Mouse (Mus musculus) R1 (cell line): ENCODE data around the gene Unc45a.
"Not testable (repeated sequence)": the region's sequence is repeated elsewhere in the genome, so short reads cannot be mapped to it uniquely, and the experiment has no call there.

Source experiments
- DNase-seq: peaks from one replicate; pipeline ENCODE4 v3.0.0-alpha.2; 2018; ENCODE audit warnings: low read depth, low spot score

The Unc45a gene

GRCm38 (mm10) chr7:80325292-80325868, 15.4 kb downstream of the Unc45a start:
- no peak for DNase-seq

GRCm38 (mm10) chr7:80324816-80325119, 16.0 kb downstream of the Unc45a start:
- not testable (repeated sequence) for DNase-seq

GRCm38 (mm10) chr7:80324043-80324815, 16.6 kb downstream of the Unc45a start, which contains the start of gene Rccd1:
Gene Rccd1, minus strand, starts transcription at chr7:80324454.
- DNase-seq, result peak; percentile 99

- DNase-seq, result no peak
Observed at GRCm38 (mm10) chr7:80323336-80323735, 17.5 kb downstream of the Unc45a start.

- peak; percentile 75 for DNase-seq
Observed at GRCm38 (mm10) chr7:80319846-80320496, 20.8 kb downstream of the Unc45a start.

GRCm38 (mm10) chr7:80318670-80319069, 22.1 kb downstream of the Unc45a start:
- no peak for DNase-seq

- no peak for DNase-seq
Observed at GRCm38 (mm10) chr7:80317439-80318115, 23.2 kb downstream of the Unc45a start.

GRCm38 (mm10) chr7:80315733-80316132, 25.1 kb downstream of the Unc45a start:
- DNase-seq, result no peak

- no peak for DNase-seq
Observed at GRCm38 (mm10) chr7:80310771-80311170, 30.0 kb downstream of the Unc45a start.

- peak; percentile 53 for DNase-seq
Observed at GRCm38 (mm10) chr7:80307766-80308165, 33.0 kb downstream of the Unc45a start.

- peak; percentile 55 for DNase-seq
Observed at GRCm38 (mm10) chr7:80301522-80301921, 39.3 kb downstream of the Unc45a start.

- DNase-seq, result no peak
Observed at GRCm38 (mm10) chr7:80299568-80299967, 41.2 kb downstream of the Unc45a start.

GRCm38 (mm10) chr7:80298754-80299153, 42.1 kb downstream of the Unc45a start:
- no peak for DNase-seq

GRCm38 (mm10) chr7:80297041-80297440, 43.8 kb downstream of the Unc45a start:
- DNase-seq, result no peak

- no peak for DNase-seq
Observed at GRCm38 (mm10) chr7:80296462-80296861, 44.3 kb downstream of the Unc45a start.

GRCm38 (mm10) chr7:80294764-80295648, 45.8 kb downstream of the Unc45a start:
- DNase-seq, result peak; percentile 64

GRCm38 (mm10) chr7:80294062-80294763, 46.6 kb downstream of the Unc45a start, which contains the start of gene Prc1:
Gene Prc1, plus strand, starts transcription at chr7:80294450.
- peak; percentile 97 for DNase-seq

- no peak for DNase-seq
Observed at GRCm38 (mm10) chr7:80287736-80288135, 53.1 kb downstream of the Unc45a start.

- DNase-seq, result no peak
Observed at GRCm38 (mm10) chr7:80285725-80286124, 55.1 kb downstream of the Unc45a start.

- no peak for DNase-seq
Observed at GRCm38 (mm10) chr7:80284391-80284790, 56.4 kb downstream of the Unc45a start.
